Mouse (Mus musculus) neutrophil, adult 5-6 weeks (primary cell): ENCODE measurements around the gene Caps2. TPM values are rescaled to one million over a fixed set of nuclear protein-coding genes. Genes with fewer than 3 reads are reported as not detected.
A peak's percentile ranks its signal among the peaks of the same experiment; 100 is the strongest.
"Not testable (repeated sequence)": the region's sequence is repeated elsewhere in the genome, so short reads cannot be mapped to it uniquely, and the experiment has no call there.

Experiments
- ATAC-seq: fragments of 151-379, 151-347 bp; 2 replicates; pipeline ENCODE4 v1.8.0; 2017; ENCODE audit warnings: mild to moderate bottlenecking, moderate TSS enrichment; ENCODE audit not compliant: insufficient number of reproducible peaks, poor library complexity, low FRiP score, severe bottlenecking; ENCODE audit errors: extremely low read depth
- total RNA-seq: library from RNA; stranded (forward); fragments of 200-1000 nt; gene quantifications from 2 replicates; pipeline ENCODE4 v1.2.3, GENCODE M21; 2017

Gene Caps2
- not detected in 2 replicates for total RNA-seq

DNA sequence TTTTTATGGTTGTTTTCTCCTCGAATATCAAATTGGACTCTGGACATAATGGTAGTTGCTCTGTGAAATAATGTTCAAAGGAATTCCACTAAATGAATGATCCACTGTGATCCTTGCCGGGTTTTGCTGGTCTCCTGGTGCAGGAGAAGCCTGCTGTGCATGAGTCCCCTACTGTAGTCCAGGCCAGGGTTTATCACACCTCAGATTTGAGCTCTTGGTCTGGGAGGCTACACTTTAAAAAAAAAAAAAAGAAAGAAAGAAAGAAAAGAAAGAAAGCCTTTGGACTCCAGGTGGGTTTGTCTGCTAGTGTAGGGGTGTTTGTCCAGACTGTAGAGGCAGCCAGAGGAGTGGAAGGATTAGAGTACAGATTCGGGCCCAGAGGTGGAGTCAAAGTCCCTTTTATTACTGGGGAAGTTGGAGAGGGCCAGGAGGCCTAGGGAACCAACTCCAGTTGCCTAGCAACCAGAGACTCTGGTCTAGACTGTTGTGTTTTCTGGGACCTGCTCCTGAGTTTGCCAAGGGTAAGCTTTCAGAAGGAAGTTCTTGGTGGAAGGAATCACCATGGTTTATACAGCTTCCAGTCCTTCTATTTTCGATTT lies at the start of gene Caps2:
Caps2 (plus strand) TSS at position 454 of the 599 bp plus-strand sequence.
- ATAC-seq: no peak

DNA sequence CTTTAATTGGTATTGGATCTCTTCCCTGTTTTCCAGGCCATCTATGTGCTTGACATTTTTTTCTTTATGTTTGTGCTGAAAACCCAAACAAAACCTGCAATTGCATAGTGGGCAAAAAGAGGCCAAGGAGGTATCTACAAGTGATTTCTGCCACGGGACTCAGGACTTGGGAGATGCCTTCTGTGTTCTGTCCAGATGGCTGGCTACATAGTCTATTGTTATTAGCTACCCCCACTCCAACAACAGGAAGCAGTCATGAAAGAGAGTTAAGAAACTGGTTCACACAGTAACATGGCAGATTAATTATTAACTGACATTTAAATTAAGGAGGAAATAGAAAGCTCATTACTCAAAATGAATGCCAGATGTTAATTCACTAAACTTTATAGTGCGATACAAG lies 38.3 kb upstream of the Caps2 start:
- not testable (repeated sequence) for ATAC-seq

DNA sequence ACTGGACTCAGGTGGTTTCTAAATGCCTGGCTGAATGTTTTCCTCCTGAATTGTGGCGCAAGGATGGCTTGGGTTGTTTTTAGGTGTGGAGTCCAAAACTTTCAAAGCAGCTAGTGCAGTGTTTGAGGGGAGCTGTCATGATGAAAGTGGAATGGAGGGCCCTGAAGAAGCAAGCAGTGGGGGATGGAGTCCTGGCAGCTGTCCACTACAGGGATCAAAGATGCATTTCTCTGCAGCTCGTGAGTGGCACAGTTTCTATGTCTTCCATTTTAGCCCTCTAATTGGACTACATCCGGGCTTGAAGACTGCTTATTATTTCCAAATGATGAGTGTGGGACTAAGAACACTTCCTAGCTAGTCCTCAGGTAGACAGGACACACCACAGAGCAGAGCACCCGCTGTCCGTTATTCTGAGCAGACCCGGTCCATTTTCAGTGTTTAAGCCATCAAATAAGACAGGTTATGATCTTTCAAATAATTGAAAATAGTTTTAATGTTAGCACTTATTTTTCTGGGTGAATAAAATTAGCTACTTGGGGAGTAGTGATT lies 35.7 kb upstream of the Caps2 start:
- not testable (repeated sequence) for ATAC-seq

DNA sequence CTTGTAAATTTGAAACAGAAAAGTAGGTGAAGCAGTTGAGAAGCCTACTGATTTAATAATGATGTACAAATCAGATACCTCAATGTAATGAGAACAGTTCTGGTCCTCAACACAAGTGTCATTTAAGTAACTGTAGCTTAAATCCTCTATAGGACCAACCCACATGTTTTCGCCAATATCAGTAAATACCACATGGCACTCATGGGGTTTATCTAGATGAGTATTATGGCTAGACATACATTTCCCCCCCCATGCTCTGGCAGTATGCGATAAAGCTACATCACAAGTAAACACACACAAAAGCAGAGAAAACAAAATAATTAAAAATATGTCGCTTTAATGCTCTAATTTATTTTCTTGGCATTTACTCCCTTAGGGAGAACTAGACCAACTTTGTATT lies 31.2 kb upstream of the Caps2 start:
- ATAC-seq: no peak

DNA sequence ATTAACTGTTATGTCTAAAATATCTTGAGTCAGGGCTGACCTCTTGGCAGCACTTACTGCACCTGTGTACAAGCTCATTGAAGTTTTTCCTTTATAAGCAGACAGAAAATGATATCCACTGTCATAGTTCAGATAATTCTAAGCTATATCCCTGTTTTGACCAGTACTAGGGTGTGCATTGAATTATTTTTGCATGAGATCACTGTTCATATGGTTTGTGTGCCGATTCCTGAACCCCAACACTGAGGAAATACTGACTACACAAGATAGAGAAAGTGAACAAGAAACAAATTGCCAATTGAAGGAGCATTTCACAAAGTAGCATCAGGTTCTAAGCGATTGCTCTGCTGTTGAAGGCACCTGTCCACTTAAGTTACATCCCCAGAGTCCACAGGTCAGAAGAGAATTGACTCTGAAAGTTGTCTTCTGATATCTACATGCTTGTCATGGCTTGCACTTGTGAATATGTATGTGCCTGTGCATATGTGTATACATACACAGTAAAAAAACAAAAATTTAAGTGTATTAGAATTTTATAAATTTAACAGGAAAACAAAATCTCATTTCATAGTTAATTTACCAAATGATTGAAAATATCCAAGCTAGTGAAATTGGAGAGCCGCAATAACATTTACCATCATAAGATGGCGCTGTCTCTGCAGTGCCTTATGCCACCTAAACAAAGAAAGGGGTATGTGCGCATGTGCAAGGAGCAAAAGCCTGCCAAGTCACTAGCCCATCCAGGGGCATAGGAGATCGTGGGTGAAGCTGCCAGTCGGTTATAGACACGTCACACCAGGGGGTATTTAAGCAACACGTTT lies 25.2 kb upstream of the Caps2 start:
- peak; percentile 77 for ATAC-seq

DNA sequence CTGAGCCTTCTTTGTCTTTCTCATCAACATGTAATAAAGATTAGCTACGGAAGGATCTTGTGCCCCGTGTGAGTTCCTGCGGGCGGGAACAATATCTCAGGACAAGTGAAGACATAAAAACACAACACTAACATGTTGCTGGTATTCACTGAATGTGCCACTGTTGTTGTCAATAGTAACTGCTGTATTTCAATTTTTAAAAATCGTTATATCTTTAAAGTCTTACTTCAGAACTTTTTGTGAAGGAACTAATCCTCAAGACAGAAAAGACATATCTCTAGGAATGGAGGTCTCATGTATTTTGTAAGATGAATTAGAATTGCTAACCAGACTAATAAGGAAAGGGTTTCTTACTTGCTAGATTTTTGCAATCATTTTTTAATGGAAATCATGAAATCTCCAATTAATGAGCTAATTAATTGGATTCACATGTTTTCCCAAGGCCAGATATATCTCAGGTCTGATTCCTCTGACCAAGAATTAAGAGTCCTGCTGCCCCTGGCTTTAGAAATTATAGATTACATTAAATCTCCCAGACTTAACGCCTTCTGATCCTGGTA lies 24.5 kb upstream of the Caps2 start:
- 0 out of 2 replicates have a peak, but pooled peaks have one; percentile 2 for ATAC-seq

DNA sequence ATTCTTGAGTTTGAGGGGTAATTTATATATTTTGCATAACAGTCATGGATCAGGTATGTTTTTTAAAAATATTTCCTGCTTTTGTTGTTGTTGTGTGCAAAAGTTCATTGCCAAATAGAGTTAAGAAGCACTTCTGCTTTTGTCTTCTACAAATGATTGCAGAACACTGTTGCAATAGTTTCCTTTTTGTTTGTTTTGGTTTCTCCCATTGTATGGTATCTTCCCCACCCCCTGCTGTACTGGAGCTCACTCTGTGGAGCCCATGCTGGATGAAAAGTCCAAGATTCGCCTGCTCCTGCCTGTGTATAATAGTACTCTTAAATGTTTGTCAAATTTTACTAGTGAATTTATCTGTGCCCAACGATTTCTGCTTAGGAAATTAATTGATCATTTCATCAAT lies 23.6 kb upstream of the Caps2 start:
- peak; percentile 98 for ATAC-seq

DNA sequence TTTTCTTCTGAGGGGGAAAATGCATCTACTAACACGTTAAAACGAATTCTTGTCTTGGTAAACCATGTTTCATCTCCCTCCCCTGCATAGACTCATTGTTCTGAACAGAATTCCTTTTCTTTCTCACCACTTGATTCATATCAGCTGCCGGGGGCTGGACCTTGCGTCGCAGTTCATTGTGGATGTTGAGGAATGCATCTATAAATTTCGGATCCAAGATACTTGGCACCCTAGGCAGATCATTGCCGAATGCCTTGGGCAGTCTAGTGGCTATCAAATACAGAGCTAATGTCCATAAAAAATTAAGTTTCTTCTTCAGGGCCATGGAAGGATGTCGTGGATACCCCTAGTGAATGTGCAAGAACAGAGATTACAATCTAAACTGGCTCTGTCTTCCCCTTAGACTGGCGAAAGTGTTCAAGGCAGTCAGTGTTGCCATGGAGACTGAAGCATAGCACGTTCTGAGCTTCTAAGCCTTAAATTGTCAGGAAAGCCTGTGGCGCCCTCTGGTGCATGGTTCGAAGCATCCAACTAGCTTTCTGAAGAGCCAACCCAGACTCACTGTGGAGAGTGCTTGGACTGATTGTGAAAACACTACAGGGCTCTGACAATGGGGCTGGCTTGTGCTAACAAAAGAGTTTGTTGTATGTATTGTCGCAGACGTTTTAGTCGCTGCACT lies 3.4 kb upstream of the Caps2 start, which contains the start of gene Glipr1l3:
Glipr1l3 (minus strand) TSS at position 446 of the 679 bp plus-strand sequence.
- ATAC-seq: peak; percentile 100

DNA sequence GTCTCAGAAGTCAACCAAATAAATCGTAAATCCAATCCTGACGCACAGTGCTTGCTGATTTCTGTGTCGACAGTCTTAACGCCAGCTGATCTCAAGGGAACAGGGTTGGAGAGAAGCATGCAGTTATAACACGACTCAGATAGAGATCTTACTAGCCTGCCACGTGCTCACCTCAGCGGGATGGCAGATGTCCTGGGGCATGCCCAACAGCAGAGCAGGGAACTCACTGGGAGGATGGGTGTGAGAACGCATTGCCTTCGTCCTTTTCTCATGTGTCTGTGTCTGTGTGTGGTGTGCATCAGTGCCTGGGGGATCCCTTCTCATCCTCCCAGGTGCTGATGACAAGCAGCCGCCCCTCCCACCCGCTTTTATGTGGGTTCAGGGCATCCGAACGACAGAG lies 13.6 kb downstream of the Caps2 start:
- ATAC-seq: not testable (repeated sequence)

DNA sequence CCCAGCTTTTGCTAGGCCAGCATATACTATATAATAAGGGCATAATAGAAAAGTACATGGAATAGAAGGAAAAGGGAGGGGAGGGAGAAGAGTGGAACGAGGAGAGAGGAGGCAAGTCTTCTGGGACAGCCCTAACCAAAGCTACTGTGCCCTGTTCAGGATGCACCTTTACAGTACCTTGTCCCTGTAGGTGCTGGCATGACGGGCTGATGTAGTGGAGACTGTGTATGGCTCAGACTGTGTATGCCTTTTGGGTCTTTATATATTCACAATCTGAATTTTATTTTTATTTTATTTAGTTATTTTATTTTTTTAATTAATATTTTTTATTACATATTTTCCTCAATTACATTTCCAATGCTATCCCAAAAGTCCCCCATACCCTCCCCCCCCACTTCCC lies 30.5 kb downstream of the Caps2 start:
- ATAC-seq: not testable (repeated sequence)

DNA sequence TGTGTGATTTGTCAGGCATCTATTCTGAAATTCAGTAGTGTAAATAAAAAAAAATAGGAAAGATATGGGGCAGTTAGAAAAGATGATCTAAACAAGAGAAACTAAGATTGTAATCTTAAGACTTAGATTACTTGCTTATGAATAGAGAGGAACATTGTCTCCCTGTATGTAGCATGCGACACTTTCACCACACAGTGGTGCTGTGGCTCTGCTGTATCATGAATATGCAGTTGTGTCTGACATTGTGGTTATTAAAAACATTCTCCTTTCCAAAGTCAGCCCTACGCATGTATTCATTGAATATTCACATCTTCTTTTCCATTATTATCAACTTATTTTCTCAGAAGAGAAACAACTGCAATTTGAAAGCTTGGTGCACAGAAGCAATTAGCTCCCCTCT lies 40.0 kb downstream of the Caps2 start:
- ATAC-seq: no peak

DNA sequence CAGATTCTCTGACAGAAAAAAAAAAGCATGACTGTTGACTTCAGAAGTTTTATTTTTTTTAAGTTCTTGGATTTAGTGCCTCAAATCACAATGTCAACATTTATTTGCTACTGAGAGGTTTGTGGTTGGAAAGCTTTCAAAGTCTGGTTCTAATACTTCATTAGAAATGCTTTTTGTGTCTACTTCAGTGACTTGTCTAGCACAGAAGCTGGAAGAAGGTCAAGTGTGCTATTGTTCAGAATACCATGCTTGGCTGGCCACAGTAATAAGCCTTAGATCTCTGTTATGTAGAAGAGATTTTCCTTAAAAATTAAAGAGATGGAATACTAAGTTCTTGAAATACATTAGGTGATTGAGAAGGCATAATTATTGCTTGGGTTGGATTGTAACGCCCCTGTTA lies 63.7 kb downstream of the Caps2 start:
- no peak for ATAC-seq

DNA sequence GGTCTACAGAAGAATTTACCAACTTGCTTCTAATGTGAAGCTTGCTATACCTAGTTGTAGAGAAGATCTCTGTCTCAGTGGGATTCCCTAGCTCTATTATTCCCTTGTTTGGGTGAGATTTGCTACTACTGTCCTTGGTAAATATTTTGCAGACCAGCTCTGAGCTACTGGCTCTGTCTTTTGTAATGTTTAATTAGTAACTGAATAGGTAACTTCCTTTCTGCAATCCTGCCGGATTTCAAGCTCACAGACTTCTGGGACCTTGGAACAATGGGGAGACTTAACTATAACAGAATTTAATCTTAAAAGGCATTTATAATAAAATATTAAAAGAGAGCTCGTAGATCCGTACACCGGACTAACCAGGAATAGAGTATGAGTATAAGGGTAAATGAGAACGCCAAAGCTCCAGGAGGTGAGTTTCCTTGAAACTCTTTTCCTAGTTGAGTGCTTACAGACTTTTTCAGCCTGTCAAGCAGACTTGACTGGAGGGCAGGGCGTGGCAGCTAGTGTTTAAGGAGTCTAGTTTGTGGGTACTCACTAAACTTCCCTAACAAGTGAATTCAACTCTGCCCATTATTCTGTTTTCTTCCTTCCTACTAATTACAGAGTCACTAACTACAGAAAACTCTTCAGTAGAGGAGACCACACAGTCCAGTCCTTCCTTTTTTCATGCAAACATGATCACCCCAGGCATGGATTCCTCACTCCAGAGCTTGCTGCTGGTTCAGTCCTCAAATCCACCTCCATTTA lies 65.8 kb downstream of the Caps2 start:
- not testable (repeated sequence) for ATAC-seq

DNA sequence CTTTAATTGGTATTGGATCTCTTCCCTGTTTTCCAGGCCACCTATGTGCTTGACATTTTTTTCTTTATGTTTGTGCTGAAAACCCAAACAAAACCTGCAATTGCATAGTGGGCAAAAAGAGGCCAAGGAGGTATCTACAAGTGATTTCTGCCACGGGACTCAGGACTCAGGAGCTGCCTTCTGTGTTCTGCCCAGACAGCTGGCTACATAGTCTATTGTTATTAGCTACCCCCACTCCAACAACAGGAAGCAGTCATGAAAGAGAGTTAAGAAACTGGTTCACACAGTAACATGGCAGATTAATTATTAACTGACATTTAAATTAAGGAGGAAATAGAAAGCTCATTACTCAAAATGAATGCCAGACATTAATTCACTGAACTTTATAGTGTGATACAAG lies 69.3 kb downstream of the Caps2 start:
- ATAC-seq: not testable (repeated sequence)

DNA sequence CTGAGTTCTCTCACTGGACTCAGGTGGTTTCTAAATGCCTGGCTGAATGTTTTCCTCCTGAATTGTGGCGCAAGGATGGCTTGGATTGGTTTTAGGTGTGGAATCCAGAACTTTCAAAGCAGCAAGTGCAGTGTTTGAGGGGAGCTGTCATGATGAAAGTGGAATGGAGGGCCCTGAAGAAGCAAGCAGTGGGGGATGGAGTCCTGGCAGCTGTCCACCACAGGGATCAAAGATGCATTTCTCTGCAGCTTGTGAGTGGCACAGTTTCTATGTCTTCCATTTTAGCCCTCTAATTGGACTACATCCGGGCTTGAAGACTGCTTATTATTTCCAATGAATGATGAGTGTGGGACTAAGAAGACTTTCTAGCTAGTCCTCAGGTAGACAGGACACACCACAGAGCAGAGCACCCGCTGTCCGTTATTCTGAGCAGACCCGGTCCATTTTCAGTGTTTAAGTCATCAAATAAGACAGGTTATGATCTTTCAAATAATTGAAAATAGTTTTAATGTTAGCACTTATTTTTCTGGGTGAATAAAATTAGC lies 72.0 kb downstream of the Caps2 start:
- ATAC-seq: not testable (repeated sequence)

DNA sequence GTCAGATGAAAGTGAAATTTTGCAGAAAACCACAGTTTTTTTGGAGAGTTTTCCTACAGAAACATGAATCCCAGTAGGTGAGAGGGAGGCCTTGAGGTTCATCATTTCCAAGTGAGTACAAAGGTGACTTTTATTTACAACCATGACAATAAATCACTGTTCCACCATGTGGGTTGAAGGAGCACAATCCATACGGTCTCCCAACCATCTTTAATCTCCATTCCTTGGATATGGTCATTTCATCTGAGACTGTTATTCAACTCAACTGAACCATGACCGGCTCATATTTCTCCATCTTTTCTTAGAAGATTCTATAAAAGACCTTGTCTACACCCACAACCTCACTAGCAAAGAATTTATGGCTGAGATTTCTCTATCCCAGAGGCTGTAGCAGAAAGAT lies 84.9 kb downstream of the Caps2 start:
- no peak for ATAC-seq

DNA sequence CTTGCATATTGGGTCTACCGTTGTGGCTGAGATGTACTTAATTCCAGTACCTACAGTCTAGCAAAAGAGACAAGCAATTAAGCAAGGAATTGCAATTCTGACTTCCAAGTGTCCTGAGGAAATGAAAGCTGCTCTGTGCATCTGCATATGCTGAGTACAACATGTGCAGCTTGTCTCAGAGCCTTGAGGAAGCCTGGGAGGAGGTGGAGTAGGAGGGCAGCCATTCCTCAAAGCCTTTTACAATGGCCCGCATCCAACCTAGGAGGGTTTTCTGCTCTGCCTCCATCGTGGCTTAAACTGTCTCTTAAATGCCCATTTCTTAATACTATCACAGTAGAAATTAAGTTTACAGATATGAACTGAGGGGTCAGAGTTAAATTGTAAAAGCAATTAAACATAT lies 100.0 kb downstream of the Caps2 start:
- ATAC-seq: no peak
